Mouse (Mus musculus) olfactory bulb, adult 2 months (tissue): ENCODE results near the gene Olfr591.

Source experiments
- CTCF ChIP-seq: fragments of 200-500 bp; IDR thresholded peaks from 2 replicates; pipeline ENCODE4 v1.5.1; 2012; ENCODE audit warnings: low read depth, mild to moderate bottlenecking, low read length, moderate library complexity; ENCODE audit not compliant: insufficient read depth
- POLR2A ChIP-seq: fragments of 200-500 bp; IDR thresholded peaks from 2 replicates; pipeline ENCODE4 v1.6.1; 2012; ENCODE audit warnings: mild to moderate bottlenecking, low read depth, low read length, moderate library complexity; ENCODE audit not compliant: insufficient read depth

DNA sequence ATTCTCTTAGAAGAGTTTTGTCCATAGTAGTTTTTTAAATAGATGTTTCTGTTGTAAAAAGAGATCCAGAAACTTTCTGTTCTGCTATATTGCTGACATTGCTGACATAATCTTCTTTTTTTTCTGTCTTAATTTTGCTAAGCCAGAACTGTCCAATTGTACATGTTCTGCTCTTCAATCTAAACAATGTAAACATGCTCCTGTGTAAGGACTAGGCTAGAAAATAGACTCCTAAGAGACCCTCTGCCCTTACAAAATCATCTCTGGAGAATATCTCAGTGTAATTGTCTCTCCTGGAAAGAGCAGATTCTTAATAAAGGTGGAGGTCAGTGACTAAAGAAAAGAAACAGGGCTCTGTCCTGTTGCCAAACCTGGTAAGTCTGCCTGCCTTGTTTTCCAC, 38.6 kb upstream of the Olfr591 start, which contains the start of gene Olfr594:
- TF ChIP-seq CTCF (no peak), POLR2A (no peak)
